Mouse (Mus musculus): Measurements from ENCODE around the gene Mkln1. TPM values are rescaled to one million over a fixed set of nuclear protein-coding genes. Genes with fewer than 3 reads are reported as not detected.

Mkln1 gene
- polyA plus RNA-seq, 1 experiment from 2014 or later = 227 TPM

DNA sequence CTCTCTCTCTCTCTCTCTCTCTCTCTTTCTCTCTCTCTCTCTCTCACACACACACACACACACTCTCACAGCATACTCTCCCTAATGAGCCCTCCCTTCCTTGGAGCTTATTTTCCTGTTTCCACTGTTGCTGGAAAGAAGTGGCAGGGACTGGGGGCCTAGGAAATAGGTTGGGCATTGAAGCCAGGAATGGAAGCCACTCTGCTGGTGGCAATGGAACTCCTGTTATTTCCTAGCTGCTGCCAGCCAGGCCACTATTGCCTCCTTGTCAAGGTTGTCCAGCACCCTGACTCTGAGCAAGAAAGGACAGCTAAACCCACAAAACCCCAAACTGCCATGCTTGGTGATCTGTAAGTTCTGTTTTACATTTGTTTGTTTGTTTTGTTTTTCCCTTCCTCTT is 15.0 kb downstream of the Mkln1 start:
- no peak overlapping the region for H3K4me3 ChIP-seq (ENCODE audit: low read depth, low read length)
- no peaks in the 10 kb centered on the region for H3K27me3 ChIP-seq (ENCODE audit: control insufficient read depth, insufficient read depth, low read length)
- H3K4me2 ChIP-seq (replicated peaks; ENCODE audit: low read depth, low read length) = no peak overlapping the region
- no peak for DNase-seq (ENCODE audit: low spot score)
- H3K36me3 ChIP-seq (ENCODE audit: control insufficient read depth, insufficient read depth, low read length) = no peaks in the 10 kb centered on the region
- no peaks in the 10 kb centered on the region for H3K9me3 ChIP-seq (ENCODE audit: control insufficient read depth, low read length)
- ATAC-seq (ENCODE audit: low FRiP score) = no peak
- no peak overlapping the region for H3K9ac ChIP-seq (ENCODE audit: low read depth, low read length)
- H3K27ac ChIP-seq (ENCODE audit: low read depth, low read length) = no peak overlapping the region
- H3K4me1 ChIP-seq (replicated peaks; ENCODE audit: control insufficient read depth, insufficient read depth, low read length) = no peaks in the 10 kb centered on the region

DNA sequence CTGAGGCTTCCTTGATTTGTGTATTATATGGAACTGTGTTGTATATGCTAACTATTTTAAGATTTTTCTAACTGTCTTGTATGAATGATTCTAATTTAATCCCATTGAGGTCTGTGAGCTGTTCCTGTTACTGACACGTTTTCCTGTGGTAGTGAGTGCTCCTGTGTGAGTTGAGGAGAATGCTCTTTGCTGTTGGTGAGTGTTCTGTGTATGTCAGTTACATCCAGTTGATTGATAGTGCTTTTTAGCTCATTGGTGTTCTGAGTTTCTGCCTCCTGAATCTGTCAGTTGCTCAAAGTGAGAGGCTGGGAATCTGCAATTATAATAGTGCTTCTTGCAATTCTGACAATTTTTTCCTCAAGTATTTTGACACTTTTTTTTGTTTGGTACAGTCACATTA is 15.8 kb downstream of the Mkln1 start:
- H3K9ac ChIP-seq (ENCODE audit: low read depth, low read length) = no peak overlapping the region
- no peak for DNase-seq (ENCODE audit: low spot score)
- H3K4me2 ChIP-seq (replicated peaks; ENCODE audit: low read depth, low read length) = no peak overlapping the region
- no peaks in the 10 kb centered on the region for H3K36me3 ChIP-seq (ENCODE audit: control insufficient read depth, insufficient read depth, low read length)
- no peaks in the 10 kb centered on the region for H3K9me3 ChIP-seq (ENCODE audit: control insufficient read depth, low read length)
- H3K27me3 ChIP-seq (ENCODE audit: control insufficient read depth, insufficient read depth, low read length) = no peaks in the 10 kb centered on the region
- no peak for ATAC-seq (ENCODE audit: low FRiP score)
- H3K27ac ChIP-seq (ENCODE audit: low read depth, low read length) = no peak overlapping the region
- no peaks in the 10 kb centered on the region for H3K4me1 ChIP-seq (replicated peaks; ENCODE audit: control insufficient read depth, insufficient read depth, low read length)
- WGBS = 42% methylated on average over 1 of the region's 1 CpGs
- no peak overlapping the region for H3K4me3 ChIP-seq (ENCODE audit: low read depth, low read length)

GRCm38 (mm10) chr6:31425428-31425827 is 26.9 kb downstream of the Mkln1 start:
- DNase-seq (ENCODE audit: low spot score) (no peak), ATAC-seq (ENCODE audit: low FRiP score) (no peak)
- no peaks in the 10 kb centered on the region for H3K27me3 ChIP-seq (ENCODE audit: control insufficient read depth, insufficient read depth, low read length)
- no peak overlapping the region for H3K27ac ChIP-seq (ENCODE audit: low read depth, low read length)
- no peaks in the 10 kb centered on the region for H3K4me1 ChIP-seq (replicated peaks; ENCODE audit: control insufficient read depth, insufficient read depth, low read length)
- no peaks in the 10 kb centered on the region for H3K36me3 ChIP-seq (ENCODE audit: control insufficient read depth, insufficient read depth, low read length)
- H3K4me2 ChIP-seq (replicated peaks; ENCODE audit: low read depth, low read length) = no peak overlapping the region
- H3K9ac ChIP-seq (ENCODE audit: low read depth, low read length) = no peak overlapping the region
- H3K4me3 ChIP-seq (ENCODE audit: low read depth, low read length) = no peak overlapping the region
- 92% methylated on average over 3 of the region's 3 CpGs for WGBS
- H3K9me3 ChIP-seq (ENCODE audit: control insufficient read depth, low read length) = no peaks in the 10 kb centered on the region

GRCm38 (mm10) chr6:31437264-31437663 is 38.7 kb downstream of the Mkln1 start:
- no peaks in the 10 kb centered on the region for H3K4me1 ChIP-seq (replicated peaks; ENCODE audit: control insufficient read depth, insufficient read depth, low read length)
- H3K4me3 ChIP-seq (ENCODE audit: low read depth, low read length) = no peak overlapping the region
- no peak overlapping the region for H3K4me2 ChIP-seq (replicated peaks; ENCODE audit: low read depth, low read length)
- no peak overlapping the region for H3K9ac ChIP-seq (ENCODE audit: low read depth, low read length)
- 91% methylated on average over 2 of the region's 2 CpGs for WGBS
- H3K27ac ChIP-seq (ENCODE audit: low read depth, low read length) = no peak overlapping the region
- ATAC-seq (ENCODE audit: low FRiP score) = no peak
- H3K27me3 ChIP-seq (ENCODE audit: control insufficient read depth, insufficient read depth, low read length) = no peaks in the 10 kb centered on the region
- DNase-seq (ENCODE audit: low spot score) = no peak
- H3K36me3 ChIP-seq (ENCODE audit: control insufficient read depth, insufficient read depth, low read length) = peaks cover 6% of the 10 kb centered on the region
- H3K9me3 ChIP-seq (ENCODE audit: control insufficient read depth, low read length) = no peaks in the 10 kb centered on the region

DNA sequence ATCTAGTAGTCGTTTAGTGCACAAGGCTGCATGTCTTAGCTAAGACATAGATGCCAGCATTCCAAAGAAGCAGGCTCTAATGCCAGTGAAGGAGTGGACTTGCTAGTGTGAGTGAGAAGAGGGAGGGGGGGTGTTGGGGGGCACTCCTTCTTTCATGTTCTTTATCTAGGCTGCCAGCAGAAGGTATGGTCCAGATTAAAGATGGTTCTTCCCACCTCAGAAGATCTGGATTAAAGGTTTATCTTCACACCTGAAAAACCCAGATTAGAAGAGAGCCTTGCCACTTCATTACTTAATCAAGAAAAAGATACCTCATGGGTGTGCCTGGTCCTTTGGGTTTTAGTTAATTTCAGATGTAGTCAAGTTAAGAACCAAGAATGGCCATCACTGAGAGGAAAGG is 46.7 kb downstream of the Mkln1 start:
- 96% methylated on average over 1 of the region's 1 CpGs for WGBS
- DNase-seq (ENCODE audit: low spot score) = no peak
- H3K27me3 ChIP-seq (ENCODE audit: control insufficient read depth, insufficient read depth, low read length) = no peaks in the 10 kb centered on the region
- H3K4me1 ChIP-seq (replicated peaks; ENCODE audit: control insufficient read depth, insufficient read depth, low read length) = no peaks in the 10 kb centered on the region
- H3K4me2 ChIP-seq (replicated peaks; ENCODE audit: low read depth, low read length) = no peak overlapping the region
- H3K27ac ChIP-seq (ENCODE audit: low read depth, low read length) = no peak overlapping the region
- no peak overlapping the region for H3K9ac ChIP-seq (ENCODE audit: low read depth, low read length)
- ATAC-seq (ENCODE audit: low FRiP score) = no peak
- no peaks in the 10 kb centered on the region for H3K36me3 ChIP-seq (ENCODE audit: control insufficient read depth, insufficient read depth, low read length)
- H3K9me3 ChIP-seq (ENCODE audit: control insufficient read depth, low read length) = no peaks in the 10 kb centered on the region
- H3K4me3 ChIP-seq (ENCODE audit: low read depth, low read length) = no peak overlapping the region

DNA sequence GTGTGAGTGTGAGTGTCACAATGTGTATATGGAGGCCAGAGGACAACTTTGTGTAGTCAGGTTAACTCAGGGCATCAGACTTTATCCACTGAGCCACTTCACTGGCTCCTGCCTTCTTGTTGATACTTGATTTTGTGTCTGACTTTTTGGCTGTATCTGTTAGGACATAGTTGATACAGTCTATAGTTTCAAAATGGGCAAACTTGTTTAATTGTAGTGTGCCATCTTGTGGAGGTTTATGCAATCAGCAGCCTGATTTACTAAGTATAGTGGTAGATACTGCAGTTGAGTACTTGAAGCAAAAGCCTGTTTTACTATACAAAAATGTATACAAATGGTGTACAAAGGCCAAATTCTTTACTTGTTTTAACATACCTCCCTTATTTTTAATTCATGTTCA is 55.2 kb downstream of the Mkln1 start:
- Histone ChIP-seq H3K9me3 (ENCODE audit: control insufficient read depth, low read length) (no peaks in the 10 kb centered on the region), H3K4me3 (ENCODE audit: low read depth, low read length) (no peak overlapping the region), H3K9ac (ENCODE audit: low read depth, low read length) (no peak overlapping the region), H3K36me3 (ENCODE audit: control insufficient read depth, insufficient read depth, low read length) (0 out of 2 replicates have a peak, but pooled peaks cover 2% of the 10 kb centered on the region), H3K4me1 (replicated peaks; ENCODE audit: control insufficient read depth, insufficient read depth, low read length) (no peaks in the 10 kb centered on the region), H3K4me2 (replicated peaks; ENCODE audit: low read depth, low read length) (no peak overlapping the region), H3K27me3 (ENCODE audit: control insufficient read depth, insufficient read depth, low read length) (no peaks in the 10 kb centered on the region), H3K27ac (ENCODE audit: low read depth, low read length) (no peak overlapping the region)
- peak; percentile 53 for DNase-seq (ENCODE audit: low spot score)
- ATAC-seq (ENCODE audit: low FRiP score) = no peak

GRCm38 (mm10) chr6:31455376-31455775 is 56.8 kb downstream of the Mkln1 start:
- no peak overlapping the region for H3K4me3 ChIP-seq (ENCODE audit: low read depth, low read length)
- H3K4me1 ChIP-seq (replicated peaks; ENCODE audit: control insufficient read depth, insufficient read depth, low read length) = no peaks in the 10 kb centered on the region
- no peak for DNase-seq (ENCODE audit: low spot score)
- H3K9me3 ChIP-seq (ENCODE audit: control insufficient read depth, low read length) = no peaks in the 10 kb centered on the region
- no peak overlapping the region for H3K9ac ChIP-seq (ENCODE audit: low read depth, low read length)
- 0 out of 2 replicates have a peak, but pooled peaks cover 2% of the 10 kb centered on the region for H3K36me3 ChIP-seq (ENCODE audit: control insufficient read depth, insufficient read depth, low read length)
- 87% methylated on average over 2 of the region's 2 CpGs for WGBS
- no peak for ATAC-seq (ENCODE audit: low FRiP score)
- no peaks in the 10 kb centered on the region for H3K27me3 ChIP-seq (ENCODE audit: control insufficient read depth, insufficient read depth, low read length)
- H3K27ac ChIP-seq (ENCODE audit: low read depth, low read length) = no peak overlapping the region
- H3K4me2 ChIP-seq (replicated peaks; ENCODE audit: low read depth, low read length) = no peak overlapping the region

GRCm38 (mm10) chr6:31456988-31457387 is 58.5 kb downstream of the Mkln1 start:
- Histone ChIP-seq H3K27me3 (ENCODE audit: control insufficient read depth, insufficient read depth, low read length) (no peaks in the 10 kb centered on the region), H3K4me1 (replicated peaks; ENCODE audit: control insufficient read depth, insufficient read depth, low read length) (no peaks in the 10 kb centered on the region), H3K4me3 (ENCODE audit: low read depth, low read length) (no peak overlapping the region), H3K9me3 (ENCODE audit: control insufficient read depth, low read length) (no peaks in the 10 kb centered on the region), H3K36me3 (ENCODE audit: control insufficient read depth, insufficient read depth, low read length) (0 out of 2 replicates have a peak, but pooled peaks cover 2% of the 10 kb centered on the region), H3K4me2 (replicated peaks; ENCODE audit: low read depth, low read length) (no peak overlapping the region), H3K9ac (ENCODE audit: low read depth, low read length) (no peak overlapping the region), H3K27ac (ENCODE audit: low read depth, low read length) (no peak overlapping the region)
- DNase-seq (ENCODE audit: low spot score) (no peak), ATAC-seq (ENCODE audit: low FRiP score) (no peak)
- 89% methylated on average over 1 of the region's 1 CpGs for WGBS

GRCm38 (mm10) chr6:31469431-31469830 is 70.9 kb downstream of the Mkln1 start:
- Histone ChIP-seq H3K4me1 (replicated peaks; ENCODE audit: control insufficient read depth, insufficient read depth, low read length) (no peaks in the 10 kb centered on the region), H3K27me3 (ENCODE audit: control insufficient read depth, insufficient read depth, low read length) (no peaks in the 10 kb centered on the region), H3K9ac (ENCODE audit: low read depth, low read length) (no peak overlapping the region), H3K27ac (ENCODE audit: low read depth, low read length) (no peak overlapping the region), H3K4me2 (replicated peaks; ENCODE audit: low read depth, low read length) (no peak overlapping the region), H3K9me3 (ENCODE audit: control insufficient read depth, low read length) (no peaks in the 10 kb centered on the region), H3K4me3 (ENCODE audit: low read depth, low read length) (no peak overlapping the region), H3K36me3 (ENCODE audit: control insufficient read depth, insufficient read depth, low read length) (no peaks in the 10 kb centered on the region; the same call in 1 of the 2 replicates)
- WGBS = 98% methylated on average over 6 of the region's 6 CpGs
- ATAC-seq (ENCODE audit: low FRiP score) = no peak
- no peak for DNase-seq (ENCODE audit: low spot score)

All from hindbrain, embryonic 11.5 days (tissue).